8 mouse cellular contexts compared by ENCODE assay signal in the genomic region with DNA sequence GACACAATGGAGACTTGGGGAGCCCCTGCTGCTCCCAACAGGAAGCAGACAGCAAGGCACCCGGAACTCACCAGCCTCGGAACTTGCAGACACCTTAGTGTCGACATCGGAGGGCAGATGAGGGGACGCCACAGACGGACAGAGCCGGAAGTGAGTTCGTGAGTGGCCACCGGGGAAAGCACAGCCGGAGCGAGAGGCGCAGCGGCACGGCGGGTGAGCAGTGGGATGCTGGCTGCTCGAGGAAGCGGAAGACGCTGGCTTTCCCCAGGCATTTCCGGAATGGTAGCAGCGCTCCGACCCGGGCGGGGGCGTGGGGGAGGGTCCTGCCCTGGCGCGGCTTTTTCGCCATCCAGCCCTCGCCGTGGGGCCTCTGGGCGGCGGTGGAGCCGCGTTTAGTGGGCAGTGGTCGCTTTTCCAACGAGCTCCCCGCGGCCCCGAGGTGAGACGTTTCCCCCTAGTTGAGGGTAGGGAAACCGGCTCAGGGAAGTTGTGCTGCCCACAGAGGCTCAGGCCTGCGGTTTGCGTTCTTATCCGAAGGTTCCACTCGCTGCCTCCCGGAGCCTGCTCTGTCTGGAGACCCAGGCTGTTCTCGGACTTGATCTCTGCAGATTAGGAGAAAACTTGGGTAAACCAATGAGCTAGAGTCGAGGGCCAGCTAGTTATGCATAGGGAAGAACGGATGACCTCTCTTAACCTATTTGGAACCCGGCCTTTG. TPM values are rescaled to one million over a fixed set of nuclear protein-coding genes. Genes with fewer than 3 reads are reported as not detected.
DNase-seq lines count a peak whose midpoint lies in the region; ATAC-seq and TF ChIP-seq lines count a peak whose summit lies in the region.

A gene (plus strand): TSS at position 120 of the 715 bp plus-strand sequence.
A gene (minus strand): TSS at position 227 of the 715 bp plus-strand sequence.

- H3ac ChIP-seq in C2C12 (ENCODE audit: control insufficient read depth, insufficient read length, low read depth) = peak within 1 kb of the TSS; percentile 84
- H3ac ChIP-seq in myocyte (ENCODE audit: control insufficient read depth, insufficient read length) = peak within 1 kb of the TSS; percentile 47

- peak within 1 kb of the TSS; percentile 79 for H3K9ac ChIP-seq in heart, embryonic 11.5 days (ENCODE audit: low read depth, low read length)
- H3K9ac ChIP-seq in kidney, embryonic 16.5 days (replicated peaks; ENCODE audit: low read length) = peak within 1 kb of the TSS; percentile 84
- peak within 1 kb of the TSS; percentile 91 for H3K9ac ChIP-seq in liver, adult 2 months (ENCODE audit: low read depth, low read length)

- H3K27ac ChIP-seq in heart, embryonic 11.5 days (ENCODE audit: low read depth, low read length) = peak within 1 kb of the TSS; percentile 97
- H3K27ac ChIP-seq in kidney, embryonic 16.5 days (ENCODE audit: low read length) = peak within 1 kb of the TSS; percentile 96
- peak within 1 kb of the TSS; percentile 78 for H3K27ac ChIP-seq in liver, adult 2 months (replicated peaks; ENCODE audit: insufficient read depth, low read depth, low read length)

- H3K4me2 ChIP-seq in heart, embryonic 11.5 days = peak within 1 kb of the TSS; percentile 77
- peak within 1 kb of the TSS; percentile 65 for H3K4me2 ChIP-seq in kidney, embryonic 16.5 days (replicated peaks; ENCODE audit: low read depth, low read length)
- peak within 1 kb of the TSS; percentile 86 for H3K4me2 ChIP-seq in myocyte (ENCODE audit: low read depth)

- H3K9me3 ChIP-seq in erythroblast, embryonic 14.5 days (ENCODE audit: control insufficient read depth, low read length) = no peaks in the 10 kb centered on the region
- H3K9me3 ChIP-seq in heart, embryonic 11.5 days (replicated peaks; ENCODE audit: control insufficient read depth, low read length) = no peaks in the 10 kb centered on the region
- no peaks in the 10 kb centered on the region for H3K9me3 ChIP-seq in kidney, embryonic 16.5 days (ENCODE audit: low read length)

- under 1% methylated on average over 49 of the region's 49 CpGs for WGBS in heart, embryonic 11.5 days (ENCODE audit: insufficient replicate concordance)
- WGBS in kidney, embryonic 16.5 days = under 1% methylated on average over 49 of the region's 49 CpGs
- WGBS in liver, adult 2 months = under 1% methylated on average over 49 of the region's 49 CpGs

- peak; percentile 92 for ATAC-seq in heart, embryonic 11.5 days (replicated peaks; ENCODE audit: insufficient number of reproducible peaks, low FRiP score, low TSS enrichment)
- peak; percentile 98 for ATAC-seq in kidney, embryonic 16.5 days (ENCODE audit: low FRiP score, low TSS enrichment)

- peaks cover 9% of the 10 kb centered on the region for H3K36me3 ChIP-seq in C2C12 (ENCODE audit: control insufficient read depth, insufficient read depth)
- peaks cover 14% of the 10 kb centered on the region for H3K36me3 ChIP-seq in erythroblast, embryonic 14.5 days (ENCODE audit: control insufficient read depth)
- H3K36me3 ChIP-seq in heart, embryonic 11.5 days (ENCODE audit: control insufficient read depth, insufficient read depth, low read length) = no peaks in the 10 kb centered on the region; the same call in 1 of the 2 replicates
- H3K36me3 ChIP-seq in kidney, embryonic 16.5 days (ENCODE audit: insufficient read depth, low read length) = peaks cover 6% of the 10 kb centered on the region
- peaks cover 6% of the 10 kb centered on the region; the same call in 1 of the 2 replicates for H3K36me3 ChIP-seq in liver, adult 2 months (ENCODE audit: control insufficient read depth, insufficient read depth, low read length)
- H3K36me3 ChIP-seq in myocyte (ENCODE audit: control insufficient read depth, insufficient read depth) = peaks cover 7% of the 10 kb centered on the region
- H3K36me3 ChIP-seq in splenic B cell, adult 2 months (ENCODE audit: control insufficient read depth, insufficient read depth, low read length, poor library complexity, severe bottlenecking) = no peaks in the 10 kb centered on the region

- H3K79me2 ChIP-seq in C2C12 (ENCODE audit: control insufficient read depth, insufficient read depth) (peaks cover 36% of the 10 kb centered on the region), myocyte (ENCODE audit: control insufficient read depth, insufficient read depth) (peaks cover 38% of the 10 kb centered on the region)
- peaks cover 3% of the 10 kb centered on the region; the same call in 1 of the 2 replicates for H3K79me2 ChIP-seq in liver, adult 2 months (ENCODE audit: control insufficient read depth, insufficient read depth, low read length)

- peak; percentile 99 for DNase-seq in brain, embryonic 14.5 days (ENCODE audit: low read depth)
- peak; percentile 87 for DNase-seq in liver, adult 2 months (ENCODE audit: extremely low read depth, low read depth, low spot score)
- peak; percentile 93 for DNase-seq in splenic B cell, adult 2 months (ENCODE audit: low read depth, low spot score)

- H3K4me1 ChIP-seq in erythroblast, embryonic 14.5 days (ENCODE audit: control insufficient read depth) = peaks cover 22% of the 10 kb centered on the region
- peaks cover 7% of the 10 kb centered on the region for H3K4me1 ChIP-seq in heart, embryonic 11.5 days (ENCODE audit: control insufficient read depth, insufficient read depth, low read length)
- peaks cover 6% of the 10 kb centered on the region for H3K4me1 ChIP-seq in kidney, embryonic 16.5 days (ENCODE audit: insufficient read depth, low read length)
- no peaks in the 10 kb centered on the region for H3K4me1 ChIP-seq in liver, adult 2 months (ENCODE audit: control insufficient read depth, insufficient read depth, low read length)

- H3K79me3 ChIP-seq in C2C12 (ENCODE audit: low read depth) = peaks cover 22% of the 10 kb centered on the region

- peak within 1 kb of the TSS; percentile 93 for H3K4me3 ChIP-seq in C2C12 (ENCODE audit: insufficient read depth, poor library complexity, severe bottlenecking)
- H3K4me3 ChIP-seq in erythroblast, embryonic 14.5 days (replicated peaks) = peak within 1 kb of the TSS; percentile 77
- H3K4me3 ChIP-seq in heart, embryonic 11.5 days (ENCODE audit: low read depth, low read length) = peak within 1 kb of the TSS; percentile 67
- H3K4me3 ChIP-seq in kidney, embryonic 16.5 days (ENCODE audit: low read length) = peak within 1 kb of the TSS; percentile 72
- peak within 1 kb of the TSS; percentile 91 for H3K4me3 ChIP-seq in liver, adult 2 months (ENCODE audit: insufficient read depth, low read depth, low read length)
- H3K4me3 ChIP-seq in myocyte = peak within 1 kb of the TSS; percentile 67

- TF ChIP-seq CTCF in C2C12 (IDR thresholded peaks at IDR 0.05; ENCODE audit: control insufficient read depth, insufficient read depth, insufficient read length) = no peak
- peak; percentile 20; the same call in 1 of the 2 replicates for TF ChIP-seq CTCF in brain, embryonic 14.5 days (IDR thresholded peaks at IDR 0.05; ENCODE audit: borderline replicate concordance, extremely low read depth, insufficient read depth, insufficient read length)
- TF ChIP-seq CTCF in liver, adult 2 months (IDR thresholded peaks at IDR 0.05; ENCODE audit: low read depth, low read length) = peak; percentile 30; the same call in 1 of the 2 replicates

- TF ChIP-seq POLR2A in brain, embryonic 14.5 days (IDR thresholded peaks at IDR 0.05; ENCODE audit: borderline replicate concordance, extremely low read depth, insufficient read depth, insufficient read length, poor library complexity, severe bottlenecking) = peak; percentile 63; the same call in 1 of the 2 replicates
- peak; percentile 62 for TF ChIP-seq POLR2A in liver, adult 2 months (IDR thresholded peaks at IDR 0.05; ENCODE audit: extremely low read depth, insufficient read depth, low read length)
- TF ChIP-seq POLR2A in myocyte (IDR thresholded peaks at IDR 0.05; ENCODE audit: insufficient read length, low read depth) = peak; percentile 96

- no peaks in the 10 kb centered on the region for H3K27me3 ChIP-seq in C2C12 (ENCODE audit: control insufficient read depth, insufficient read depth, insufficient read length)
- H3K27me3 ChIP-seq in erythroblast, embryonic 14.5 days (ENCODE audit: control insufficient read depth) = no peaks in the 10 kb centered on the region
- no peaks in the 10 kb centered on the region for H3K27me3 ChIP-seq in heart, embryonic 11.5 days (ENCODE audit: control insufficient read depth, insufficient read depth, low read length)
- no peaks in the 10 kb centered on the region for H3K27me3 ChIP-seq in kidney, embryonic 16.5 days (ENCODE audit: insufficient read depth, low read length)
- H3K27me3 ChIP-seq in liver, adult 2 months (ENCODE audit: control insufficient read depth, insufficient read depth, low read length) = no peaks in the 10 kb centered on the region
- no peaks in the 10 kb centered on the region for H3K27me3 ChIP-seq in myocyte (ENCODE audit: control insufficient read depth, insufficient read depth, insufficient read length)
- H3K27me3 ChIP-seq in splenic B cell, adult 2 months (ENCODE audit: control insufficient read depth, insufficient read depth, low read length, poor library complexity, severe bottlenecking) = no peaks in the 10 kb centered on the region

TF ChIP-seq in C2C12, 6 proteins besides CTCF, POLR2A, EP300 and RAD21:
- TF ChIP-seq USF1 (IDR thresholded peaks at IDR 0.05; ENCODE audit: low read depth) (no peak), MAX (IDR thresholded peaks at IDR 0.05) (peak; percentile 77)

TF ChIP-seq in myocyte, 11 proteins besides CTCF, POLR2A, EP300 and RAD21 (continues in another document):
- TF ChIP-seq CEBPB (IDR thresholded peaks at IDR 0.05; ENCODE audit: insufficient read depth, poor library complexity, severe bottlenecking) = no peak
- TF ChIP-seq MAX (IDR thresholded peaks at IDR 0.05; ENCODE audit: low read depth) = no peak
- TF ChIP-seq E2F4 (IDR thresholded peaks at IDR 0.05; ENCODE audit: insufficient read depth) = no peak

RNA-seq across cellular contexts. Expression of the first gene that starts in this region (rescaled TPM):
- polyA plus RNA-seq in C2C12 (2012; fragmentation: generic; extraction: Trizol) (41.0 TPM), myocyte (2012; fragmentation: generic; extraction: Trizol) (50.6 TPM)
- 97.3 and 103 TPM in 2 replicates for polyA plus RNA-seq in brain, embryonic 14.5 days (2012; rRNA removed)
- polyA plus RNA-seq in erythroblast, embryonic 14.5 days (2012) = 2.5 and 2.8 TPM in 2 replicates
- 36.7 and 45.0 TPM in 2 replicates for polyA plus RNA-seq in heart, embryonic 11.5 days (2014; fragmentation: Nextera tagmentation; extraction: Ambion mirVana)
- polyA plus RNA-seq in kidney, embryonic 16.5 days (2015; fragmentation: Nextera tagmentation; extraction: Ambion mirVana) = 73.0 and 77.2 TPM in 2 replicates
- total RNA-seq in liver, adult 2 months (2014; rRNA removed) = 18.8 and 25.2 TPM in 2 replicates
- 31.0 and 40.9 TPM in 2 replicates for polyA plus RNA-seq in liver, adult 2 months (2012; rRNA removed)

RNA-seq across cellular contexts. Expression of the second gene that starts in this region (rescaled TPM):
- polyA plus RNA-seq in C2C12 (2012; fragmentation: generic; extraction: Trizol) = 0.56 TPM
- polyA plus RNA-seq in brain, embryonic 14.5 days (2012; rRNA removed) = 1.2 and 3.3 TPM in 2 replicates
- polyA plus RNA-seq in erythroblast, embryonic 14.5 days (2012) = 0.08 TPM in 1 of 2 replicates, not detected in the other
- 1.4 and 1.6 TPM in 2 replicates for polyA plus RNA-seq in heart, embryonic 11.5 days (2014; fragmentation: Nextera tagmentation; extraction: Ambion mirVana)
- 2.4 and 2.5 TPM in 2 replicates for polyA plus RNA-seq in kidney, embryonic 16.5 days (2015; fragmentation: Nextera tagmentation; extraction: Ambion mirVana)
- total RNA-seq in liver, adult 2 months (2014; rRNA removed) = not detected in 2 replicates
- 1.3 and 2.4 TPM in 2 replicates for polyA plus RNA-seq in liver, adult 2 months (2012; rRNA removed)
- 0.83 TPM for polyA plus RNA-seq in myocyte (2012; fragmentation: generic; extraction: Trizol)

Comparison
In these comparisons a context has a peak if more than half of its experiments do, and no peak if none do; other contexts are left out.
1. Peak in every context shown above with its lines: DNase-seq, ATAC-seq, H3K4me3 ChIP-seq and H3K27ac ChIP-seq.